Mouse (Mus musculus) WW6 (cell line): Measurements from ENCODE around the gene Ppp4r3a.
A peak's percentile ranks its signal among the peaks of the same experiment; 100 is the strongest.
"Not testable (repeated sequence)": the region's sequence is repeated elsewhere in the genome, so short reads cannot be mapped to it uniquely, and the experiment has no call there.

ENCODE experiments used
- DNase-seq: peaks from one replicate; pipeline ENCODE4 v3.0.0-alpha.2; 2013; ENCODE audit warnings: low read depth, low spot score

Ppp4r3a gene

GRCm38 (mm10) chr12:101083076-101083838 is at the start of gene Ppp4r3a:
Gene Ppp4r3a, minus strand, starts transcription at chr12:101083702.
- peak; percentile 84 for DNase-seq

- DNase-seq, result no peak
Observed at GRCm38 (mm10) chr12:101123013-101123412, 39.5 kb upstream of the Ppp4r3a start.

- DNase-seq, result not testable (repeated sequence)
Observed at GRCm38 (mm10) chr12:101122066-101122465, 38.6 kb upstream of the Ppp4r3a start.

GRCm38 (mm10) chr12:101109794-101110585 is 26.5 kb upstream of the Ppp4r3a start:
- DNase-seq, result not testable (repeated sequence)

- DNase-seq, result no peak
Observed at GRCm38 (mm10) chr12:101107722-101108121, 24.2 kb upstream of the Ppp4r3a start.

GRCm38 (mm10) chr12:101105571-101105970 is 22.1 kb upstream of the Ppp4r3a start:
- no peak for DNase-seq

- peak; percentile 56 for DNase-seq
Observed at GRCm38 (mm10) chr12:101102648-101103047, 19.1 kb upstream of the Ppp4r3a start.

GRCm38 (mm10) chr12:101093678-101094077 is 10.2 kb upstream of the Ppp4r3a start:
- DNase-seq, result not testable (repeated sequence)

GRCm38 (mm10) chr12:101089955-101090354 is 6.5 kb upstream of the Ppp4r3a start:
- no peak for DNase-seq

GRCm38 (mm10) chr12:101087406-101087805 is 3.9 kb upstream of the Ppp4r3a start:
- no peak for DNase-seq

- DNase-seq, result no peak
Observed at GRCm38 (mm10) chr12:101084881-101085666, 1.6 kb upstream of the Ppp4r3a start.

GRCm38 (mm10) chr12:101084237-101084636 is 735 bp upstream of the Ppp4r3a start:
- DNase-seq, result no peak

- no peak for DNase-seq
Observed at GRCm38 (mm10) chr12:101083839-101084195, 315 bp upstream of the Ppp4r3a start.

- no peak for DNase-seq
Observed at GRCm38 (mm10) chr12:101082296-101083075, 1.0 kb downstream of the Ppp4r3a start.

GRCm38 (mm10) chr12:101077955-101078354 is 5.5 kb downstream of the Ppp4r3a start:
- DNase-seq, result no peak

- no peak for DNase-seq
Observed at GRCm38 (mm10) chr12:101075433-101075832, 8.1 kb downstream of the Ppp4r3a start.

GRCm38 (mm10) chr12:101074821-101075429 is 8.6 kb downstream of the Ppp4r3a start:
- DNase-seq, result no peak

GRCm38 (mm10) chr12:101069813-101070212 is 13.7 kb downstream of the Ppp4r3a start:
- DNase-seq, result no peak

GRCm38 (mm10) chr12:101066329-101066728 is 17.2 kb downstream of the Ppp4r3a start:
- no peak for DNase-seq

GRCm38 (mm10) chr12:101039956-101040355 is 43.5 kb downstream of the Ppp4r3a start:
- DNase-seq, result no peak
